Mouse (Mus musculus) thymus, postnatal 4 days (tissue): ENCODE measurements around the gene Hesx1.
A peak's percentile ranks its signal among the peaks of the same experiment; 100 is the strongest.

Experiments used
- DNase-seq: peaks from one replicate; pipeline ENCODE4 v3.0.0; 2021

Hesx1 gene

DNA sequence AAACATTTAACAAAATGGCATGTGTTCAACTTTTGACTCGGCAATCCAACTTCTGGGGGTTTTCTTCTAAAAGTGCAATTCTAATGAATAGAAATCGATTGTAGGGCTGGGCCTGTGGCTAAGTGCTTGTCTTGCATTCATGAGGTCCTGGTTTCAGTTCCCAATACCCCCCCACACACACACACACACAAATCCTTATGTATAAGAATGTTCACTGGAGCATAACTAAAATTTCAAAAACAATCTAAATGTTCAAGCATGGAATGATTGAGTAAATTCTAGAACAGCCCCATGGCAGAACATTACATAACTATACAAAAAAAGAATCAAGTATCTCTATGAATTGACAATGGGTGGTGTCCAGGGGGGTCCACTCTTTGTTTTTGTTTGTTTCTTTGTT is 23.7 kb downstream of the Hesx1 start:
- DNase-seq: no peak

DNA sequence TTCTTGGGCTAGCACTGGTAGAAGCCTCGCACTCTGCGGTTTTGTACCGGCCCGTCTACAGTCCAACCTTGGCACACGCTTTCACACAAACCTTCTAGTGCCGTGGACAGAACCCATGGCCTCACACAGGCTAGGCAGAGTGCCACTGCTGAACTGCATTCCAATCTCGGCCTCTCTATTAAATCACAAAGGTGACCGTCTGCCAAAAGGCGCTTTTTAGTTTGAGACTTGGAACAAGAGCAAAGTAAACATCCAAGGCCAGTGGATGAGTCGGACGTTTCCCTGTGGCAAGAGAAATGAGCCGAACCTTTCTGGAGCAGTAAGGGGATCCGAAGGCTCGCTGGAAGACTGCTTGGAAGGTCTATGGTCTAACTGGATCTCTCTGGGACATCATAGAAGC is 25.6 kb downstream of the Hesx1 start:
- no peak for DNase-seq

GRCm38 (mm10) chr14:27022876-27023275 is 28.7 kb downstream of the Hesx1 start:
- peak; percentile 89 for DNase-seq

GRCm38 (mm10) chr14:27024664-27025063 is 30.4 kb downstream of the Hesx1 start:
- DNase-seq: no peak

DNA sequence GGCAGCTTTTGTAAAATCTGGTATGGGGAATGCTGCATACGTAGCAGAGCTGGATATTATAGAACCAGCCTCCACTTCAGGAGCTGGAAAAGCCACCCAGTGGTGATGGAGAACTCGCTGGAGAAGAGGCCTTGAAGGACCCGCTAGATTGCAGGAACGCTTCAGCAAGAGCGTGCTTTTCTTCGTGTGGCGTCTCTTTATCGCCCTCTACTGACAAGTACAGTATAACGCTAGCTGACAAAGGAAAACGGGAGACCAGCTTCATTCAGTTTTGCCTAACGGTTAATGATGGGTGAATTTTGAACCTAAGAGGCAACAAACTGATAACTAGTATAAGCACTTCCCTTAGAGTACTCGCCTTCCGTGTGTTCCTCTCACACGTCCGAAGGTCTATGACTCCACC is 35.6 kb downstream of the Hesx1 start:
- peak; percentile 32 for DNase-seq

DNA sequence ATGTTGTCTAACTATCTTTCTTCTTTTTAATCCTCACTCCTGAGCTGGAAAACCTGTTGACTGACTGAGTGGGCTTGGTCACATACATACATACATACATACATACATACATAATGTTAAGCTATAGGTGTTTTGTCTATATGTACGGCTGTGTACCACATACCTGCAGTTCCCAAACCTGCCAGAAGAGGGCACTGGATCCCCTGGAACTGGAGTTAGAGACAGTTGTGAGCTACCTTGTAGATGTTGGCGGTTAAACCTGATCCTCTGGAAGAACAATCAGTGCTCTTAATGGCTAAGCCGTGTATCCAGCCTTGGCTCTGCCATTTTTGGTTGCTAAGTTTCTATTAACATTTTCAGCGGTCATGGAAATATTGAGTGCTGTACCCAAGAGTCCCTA is 36.9 kb downstream of the Hesx1 start:
- DNase-seq: peak; percentile 89

DNA sequence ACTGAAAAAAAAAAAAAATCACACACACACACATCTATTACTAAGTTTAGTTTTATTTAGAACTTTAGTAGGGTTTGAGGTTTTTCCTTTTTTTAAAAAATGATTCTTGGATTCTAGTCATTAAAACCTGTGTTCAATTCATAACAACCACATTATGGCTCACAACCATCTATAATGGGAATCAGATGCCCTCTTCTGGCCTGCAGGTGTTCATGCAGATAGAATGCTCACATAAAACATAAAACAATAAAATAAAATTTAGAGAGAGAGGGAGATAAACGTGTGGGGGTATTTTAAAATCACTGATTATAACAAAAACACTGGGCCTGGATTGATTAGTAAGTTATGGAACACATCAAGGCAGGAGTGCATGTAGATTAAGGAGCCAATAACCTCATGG is 43.3 kb downstream of the Hesx1 start:
- no peak for DNase-seq

- peak; percentile 75 for DNase-seq
Measured at GRCm38 (mm10) chr14:27038783-27039182, 44.6 kb downstream of the Hesx1 start, which contains the start of gene Il17rd. Il17rd (plus strand) TSS chr14:27038941.

DNA sequence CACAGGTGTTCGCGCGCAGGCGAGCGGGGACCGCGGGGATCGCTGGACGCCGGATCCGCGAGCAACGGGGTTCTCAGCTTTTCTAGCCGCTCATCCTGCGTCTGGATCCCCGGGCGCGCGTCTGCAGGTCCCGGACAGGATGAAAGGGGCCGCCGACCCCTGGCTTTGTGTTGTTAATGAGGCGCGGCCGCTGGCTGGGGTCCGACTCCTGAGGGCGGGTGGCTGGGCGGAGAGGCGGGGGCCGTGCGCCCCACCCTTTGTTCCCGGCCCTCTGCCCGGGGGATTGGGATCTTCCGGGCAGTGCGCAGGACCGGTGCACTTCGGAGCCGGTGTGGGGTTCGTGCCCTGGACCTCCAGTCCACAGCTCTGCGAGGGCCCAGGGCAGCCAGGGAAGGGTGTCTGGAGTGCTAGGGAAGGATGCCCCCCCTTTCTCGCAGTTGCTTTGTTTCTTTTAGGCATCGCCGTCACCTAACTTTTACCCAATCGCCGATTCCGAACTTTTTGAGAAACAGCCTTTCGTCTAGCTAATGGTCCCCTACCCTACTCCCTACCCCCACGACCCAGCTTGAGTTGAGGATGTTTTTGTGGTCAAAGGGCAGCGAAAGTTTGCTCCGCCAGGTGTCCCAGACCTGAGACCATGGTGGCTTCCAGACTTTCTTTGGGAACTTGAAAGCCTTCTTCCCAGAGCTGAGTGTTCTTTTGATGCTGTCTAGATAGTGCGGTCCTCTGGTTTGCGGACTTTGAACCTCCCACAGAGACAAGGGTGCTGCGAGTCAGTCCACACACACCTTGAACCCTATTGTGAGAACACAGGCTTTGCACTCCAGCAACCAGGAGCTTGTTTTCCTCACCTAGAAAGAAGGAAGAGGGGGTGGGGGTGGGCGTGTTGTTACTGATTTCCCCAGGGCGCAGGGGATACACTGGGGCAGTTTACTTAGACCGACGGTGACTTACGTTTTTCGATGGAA is 45.3 kb downstream of the Hesx1 start:
- DNase-seq: peak; percentile 55

DNA sequence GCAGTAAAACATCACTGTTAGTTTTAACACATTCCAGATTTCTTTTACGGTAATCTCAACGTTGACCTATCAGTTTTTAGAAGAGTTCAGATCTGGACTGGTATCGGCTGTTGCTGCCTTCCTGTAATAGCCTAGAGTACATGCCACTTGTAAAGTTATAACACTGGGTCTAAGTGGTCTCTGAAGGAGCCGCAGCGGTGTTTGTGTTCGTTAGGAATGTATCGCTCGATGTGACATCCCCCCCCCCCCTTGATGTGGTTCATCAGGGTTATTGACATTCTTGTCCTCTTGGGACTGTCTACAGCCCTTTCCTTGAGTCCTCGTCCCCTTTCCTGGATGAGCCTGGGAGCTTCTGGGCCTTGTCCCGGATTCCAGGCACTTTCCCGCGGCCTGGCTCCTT is 46.2 kb downstream of the Hesx1 start:
- no peak for DNase-seq

DNA sequence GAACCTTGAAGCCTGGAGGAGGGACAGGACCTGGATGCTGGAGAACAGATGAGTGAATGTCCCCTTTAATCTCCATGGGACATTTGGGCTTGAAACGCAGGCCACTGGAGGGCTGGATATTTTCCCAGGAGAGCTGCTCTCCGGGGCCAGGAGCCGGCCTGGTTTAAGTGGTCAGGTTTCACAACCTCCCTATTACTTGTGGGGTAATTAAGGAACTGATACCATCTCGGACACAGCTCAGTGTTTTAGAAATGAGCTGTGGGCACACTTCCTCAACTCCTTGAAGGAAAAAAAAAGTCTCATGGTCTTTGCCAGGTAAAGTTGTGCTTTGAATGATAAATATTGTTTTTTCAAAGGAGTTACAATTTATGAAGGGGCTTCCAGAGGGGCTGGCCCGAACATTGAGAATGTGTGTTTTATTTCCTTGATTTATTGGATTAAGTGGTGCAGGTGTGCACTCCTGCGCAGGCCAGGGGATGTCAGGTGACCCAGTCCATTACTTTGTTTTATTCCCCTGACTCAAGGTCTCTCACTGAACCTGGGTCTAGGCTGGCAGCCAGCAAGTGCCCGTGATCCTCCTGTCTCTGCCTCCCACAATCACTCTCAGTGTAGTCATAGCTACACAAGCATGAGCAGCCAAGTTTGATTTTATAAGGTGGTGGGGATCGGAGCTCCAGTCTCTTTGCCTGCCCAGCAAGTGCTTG is 48.2 kb downstream of the Hesx1 start:
- DNase-seq: no peak

- no peak for DNase-seq
Measured at GRCm38 (mm10) chr14:27043416-27043815, 49.2 kb downstream of the Hesx1 start.

DNA sequence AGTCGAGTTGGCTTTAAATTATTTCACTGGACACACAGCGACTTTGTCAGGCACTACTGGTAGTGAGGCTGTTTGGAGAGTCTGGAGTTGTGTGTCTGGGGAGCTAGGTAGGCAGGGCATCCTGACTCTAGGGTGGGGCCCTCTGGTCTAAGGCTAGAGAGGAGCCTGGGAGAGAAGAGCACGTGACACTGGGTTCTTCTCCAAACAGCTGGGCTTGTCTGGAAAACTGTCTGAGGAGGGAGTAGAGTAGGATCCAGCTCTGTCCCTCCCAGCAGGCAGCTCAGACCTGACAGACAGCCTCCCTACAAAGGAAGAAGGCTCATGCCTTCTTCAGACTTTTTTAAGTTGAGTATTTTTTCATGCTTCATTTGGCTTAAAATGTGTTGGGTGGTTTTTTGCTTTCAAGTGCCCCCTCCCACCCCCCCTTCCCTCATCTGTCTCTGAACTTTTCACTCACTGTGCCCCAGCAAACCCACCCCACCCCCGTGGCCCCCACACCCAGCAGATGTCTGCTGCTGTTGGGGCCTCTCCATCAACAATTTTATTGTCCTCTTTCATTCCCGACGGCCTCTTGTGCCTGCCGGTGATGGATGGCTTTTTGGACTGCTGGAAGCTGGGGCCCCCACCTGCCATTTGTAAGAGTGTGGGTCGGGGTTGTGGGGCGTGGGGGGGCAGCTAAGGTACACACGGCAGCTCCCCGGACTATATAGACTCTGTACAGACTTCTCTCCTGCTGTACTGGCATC is 50.2 kb downstream of the Hesx1 start:
- peak; percentile 23 for DNase-seq

DNA sequence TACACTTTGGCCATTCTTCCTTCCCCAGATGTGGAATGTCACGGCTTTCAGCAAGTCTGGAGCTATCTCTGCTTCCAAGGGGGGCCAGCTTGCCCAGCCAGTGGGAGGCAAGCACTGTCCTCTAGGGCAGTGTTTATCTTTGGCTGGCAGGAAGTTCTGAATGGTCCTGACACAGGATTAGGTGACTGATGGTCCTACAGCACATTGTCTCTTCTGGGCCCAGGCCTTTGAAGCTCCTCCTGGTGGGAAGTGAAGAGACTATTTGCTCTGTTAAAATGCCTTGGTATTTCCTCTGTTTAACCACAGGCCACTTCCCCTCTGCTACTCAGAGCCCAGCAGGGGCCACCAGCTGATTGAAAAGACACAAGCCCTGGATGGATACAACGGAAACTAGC is 50.7 kb downstream of the Hesx1 start:
- DNase-seq: no peak

DNA sequence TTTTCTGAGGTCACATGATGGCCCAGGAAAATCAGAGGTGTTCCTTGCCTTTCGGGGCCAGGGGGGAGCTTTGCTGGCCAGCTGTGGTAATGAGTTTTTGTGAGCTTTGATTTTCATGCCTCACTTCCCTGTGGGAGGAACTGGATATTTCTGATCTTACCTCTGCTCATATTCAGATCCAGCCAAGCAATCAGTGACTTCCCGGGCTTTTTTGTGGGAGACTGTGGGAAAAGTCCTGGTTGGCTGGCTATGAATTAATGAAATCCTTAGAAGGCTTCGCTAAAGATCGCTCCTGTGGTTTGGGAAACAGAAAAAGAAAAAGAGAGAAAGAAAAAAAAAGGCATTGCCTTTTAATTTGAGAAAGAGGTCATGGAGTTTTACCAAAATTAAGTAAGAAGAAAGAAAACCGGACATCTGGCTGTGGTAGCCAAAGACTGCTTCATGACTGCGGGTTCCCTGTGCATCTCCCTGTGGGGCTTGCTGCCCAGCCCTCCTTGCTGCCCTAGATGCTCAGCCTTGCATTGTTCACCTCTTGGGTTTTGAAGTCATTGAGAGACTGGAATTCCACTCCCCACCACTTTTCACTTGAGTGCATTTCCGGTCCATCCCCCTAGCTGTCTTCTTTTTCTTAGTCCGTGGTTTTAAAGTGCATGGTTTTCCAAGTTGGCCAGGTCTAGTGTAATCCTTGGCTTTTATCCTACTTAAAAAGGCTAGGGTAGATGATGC is 54.2 kb downstream of the Hesx1 start:
- no peak for DNase-seq

DNA sequence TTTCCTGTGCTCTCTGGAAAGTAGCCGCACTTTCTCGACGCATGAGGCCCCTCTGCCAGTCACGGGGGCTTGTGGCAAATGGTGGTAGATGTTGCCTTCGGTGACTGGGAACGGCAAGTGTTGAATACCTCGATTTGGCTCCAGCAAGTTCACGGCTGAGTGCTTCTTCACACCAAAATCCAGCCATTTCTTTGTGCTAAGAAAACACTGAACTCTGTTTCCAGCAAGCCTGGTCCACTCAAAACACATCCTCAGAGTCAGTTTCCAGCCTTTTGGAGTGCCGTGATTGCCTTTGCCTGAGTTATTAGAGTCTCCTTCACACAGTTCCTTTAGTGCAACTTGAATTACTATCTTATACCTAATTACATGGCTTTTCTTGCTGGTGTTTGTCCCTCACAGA is 55.8 kb downstream of the Hesx1 start:
- DNase-seq: no peak

DNA sequence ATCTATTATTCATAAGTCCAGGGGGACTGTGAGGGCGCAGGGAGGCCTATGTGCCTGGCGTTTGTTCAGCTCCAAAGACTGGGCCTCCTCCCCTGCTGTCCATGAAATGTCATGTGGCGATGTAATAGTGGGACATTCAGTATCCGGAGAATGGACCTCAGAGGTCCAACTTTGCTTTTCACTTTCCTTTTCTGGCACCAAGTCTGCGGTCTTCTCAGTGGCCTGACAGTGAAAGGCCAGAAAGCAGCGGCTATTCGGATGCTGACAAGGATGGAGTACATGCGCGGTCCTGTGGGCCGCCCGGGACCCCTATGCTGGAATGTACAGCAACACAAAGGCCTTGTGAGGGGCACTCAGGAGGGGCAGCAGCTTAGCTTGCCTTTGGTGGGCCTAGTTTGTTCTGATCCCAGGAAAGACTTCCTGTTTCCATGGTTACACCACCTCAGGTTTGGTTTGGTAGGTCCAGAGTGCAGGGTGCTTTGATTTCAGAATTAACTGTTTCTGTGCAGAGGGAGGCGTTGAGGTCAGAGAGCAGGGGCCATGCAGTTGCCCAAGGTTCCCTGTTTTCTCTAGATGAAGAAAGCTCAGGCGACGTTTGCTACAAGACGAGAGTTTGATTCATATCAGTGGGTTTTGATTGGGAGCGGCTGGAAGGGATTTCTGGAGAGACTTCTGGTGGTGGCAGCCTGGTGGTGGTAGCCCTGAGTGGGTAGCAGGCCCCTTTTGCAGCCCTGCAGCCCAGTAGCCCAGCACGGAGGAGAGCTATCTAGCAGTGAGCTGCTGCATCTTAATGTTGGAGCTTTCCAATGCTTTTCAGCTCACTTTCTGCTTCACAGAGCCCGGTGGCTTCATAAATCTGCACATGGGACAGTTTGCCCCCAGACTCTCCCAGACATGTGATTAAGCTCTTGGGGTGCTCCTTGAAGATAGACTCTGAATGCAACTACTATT is 56.6 kb downstream of the Hesx1 start:
- no peak for DNase-seq

DNA sequence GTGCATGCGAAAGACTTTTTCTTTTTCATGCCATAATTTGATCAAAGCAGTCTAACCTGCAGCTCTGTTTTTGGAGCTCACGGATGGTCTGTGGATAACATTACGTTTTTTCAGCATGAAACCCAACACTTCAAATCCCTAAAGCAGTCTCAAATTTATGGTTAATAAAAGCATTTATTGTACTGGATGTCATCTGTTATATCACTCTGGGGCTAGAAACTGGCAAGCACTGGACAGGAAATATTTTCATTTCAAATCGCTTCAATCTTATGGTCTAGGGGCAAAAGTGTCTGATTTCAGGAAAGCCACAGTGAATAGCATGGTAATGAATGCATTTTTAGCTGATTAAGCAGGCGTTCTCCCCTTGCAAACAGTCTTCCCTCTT is 57.3 kb downstream of the Hesx1 start:
- DNase-seq: no peak
